Mouse (Mus musculus): ENCODE results near the gene Uso1.

Uso1 gene

GRCm38 (mm10) chr5:92137239-92138046 lies at the start of gene Uso1:
Gene Uso1, plus strand, starts transcription at chr5:92137938.
- peak; percentile 99 for DNase-seq (ENCODE audit: low read depth, low spot score)

- no peak for DNase-seq (ENCODE audit: low read depth, low spot score)
Measured at GRCm38 (mm10) chr5:92093263-92094061, 44.3 kb upstream of the Uso1 start.

- no peak for DNase-seq (ENCODE audit: low read depth, low spot score)
Measured at GRCm38 (mm10) chr5:92094062-92094415, 43.7 kb upstream of the Uso1 start.

- DNase-seq (ENCODE audit: low read depth, low spot score), result no peak
Measured at GRCm38 (mm10) chr5:92096786-92097185, 41.0 kb upstream of the Uso1 start.

- no peak for DNase-seq (ENCODE audit: low read depth, low spot score)
Measured at GRCm38 (mm10) chr5:92097779-92098178, 40.0 kb upstream of the Uso1 start.

- DNase-seq (ENCODE audit: low read depth, low spot score), result no peak
Measured at GRCm38 (mm10) chr5:92098351-92099109, 39.2 kb upstream of the Uso1 start.

- no peak for DNase-seq (ENCODE audit: low read depth, low spot score)
Measured at GRCm38 (mm10) chr5:92101601-92102000, 36.1 kb upstream of the Uso1 start.

GRCm38 (mm10) chr5:92103062-92103461 lies 34.7 kb upstream of the Uso1 start:
- DNase-seq (ENCODE audit: low read depth, low spot score), result no peak

GRCm38 (mm10) chr5:92103816-92104415 lies 33.8 kb upstream of the Uso1 start:
- DNase-seq (ENCODE audit: low read depth, low spot score), result no peak

GRCm38 (mm10) chr5:92106327-92107125 lies 31.2 kb upstream of the Uso1 start:
- DNase-seq (ENCODE audit: low read depth, low spot score), result peak; percentile 39

GRCm38 (mm10) chr5:92107282-92107681 lies 30.5 kb upstream of the Uso1 start:
- no peak for DNase-seq (ENCODE audit: low read depth, low spot score)

GRCm38 (mm10) chr5:92110818-92111355 lies 26.9 kb upstream of the Uso1 start:
- peak; percentile 41 for DNase-seq (ENCODE audit: low read depth, low spot score)

- no peak for DNase-seq (ENCODE audit: low read depth, low spot score)
Measured at GRCm38 (mm10) chr5:92112175-92112574, 25.6 kb upstream of the Uso1 start.

GRCm38 (mm10) chr5:92112585-92112984 lies 25.2 kb upstream of the Uso1 start:
- DNase-seq (ENCODE audit: low read depth, low spot score), result no peak

GRCm38 (mm10) chr5:92113484-92113883 lies 24.3 kb upstream of the Uso1 start:
- no peak for DNase-seq (ENCODE audit: low read depth, low spot score)

GRCm38 (mm10) chr5:92114223-92114622 lies 23.5 kb upstream of the Uso1 start:
- DNase-seq (ENCODE audit: low read depth, low spot score), result no peak

- DNase-seq (ENCODE audit: low read depth, low spot score), result no peak
Measured at GRCm38 (mm10) chr5:92114939-92115338, 22.8 kb upstream of the Uso1 start.

- DNase-seq (ENCODE audit: low read depth, low spot score), result peak; percentile 89
Measured at GRCm38 (mm10) chr5:92117823-92118403, 19.8 kb upstream of the Uso1 start.

- DNase-seq (ENCODE audit: low read depth, low spot score), result peak; percentile 56
Measured at GRCm38 (mm10) chr5:92121636-92122035, 16.1 kb upstream of the Uso1 start.

GRCm38 (mm10) chr5:92125446-92125845 lies 12.3 kb upstream of the Uso1 start:
- DNase-seq (ENCODE audit: low read depth, low spot score), result peak; percentile 67

Data from 3T3-L1 (cell line).